In the genomic region with DNA sequence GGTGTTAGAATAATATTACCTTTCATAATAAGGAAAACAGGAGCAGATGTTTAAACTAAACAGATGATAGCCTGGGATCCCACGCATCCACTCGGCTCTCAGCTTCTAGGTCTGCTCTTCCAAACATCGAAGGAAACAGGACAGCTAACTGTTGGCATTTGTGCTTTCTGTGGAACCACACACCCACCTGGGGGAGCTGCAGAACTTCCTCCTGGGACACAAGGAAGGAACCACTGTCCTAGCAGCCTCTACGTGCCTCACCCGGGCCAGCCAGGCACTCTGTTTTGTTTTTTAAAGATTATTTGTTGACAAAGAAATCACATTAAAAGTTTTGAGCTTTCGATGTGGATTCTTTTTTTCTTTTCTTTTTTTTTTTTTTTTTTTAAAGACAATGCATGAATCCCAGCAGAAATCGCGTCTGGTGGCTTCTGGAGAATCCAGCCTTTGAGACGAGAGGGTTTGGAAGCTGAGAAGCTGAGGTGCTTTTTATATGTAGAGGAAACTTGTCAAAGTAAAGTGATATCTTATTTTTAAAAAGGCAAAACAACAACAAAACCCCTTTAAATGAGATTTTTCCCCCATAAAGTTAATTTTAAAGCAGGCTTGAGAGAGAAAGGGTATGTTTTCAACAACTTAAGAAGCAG, we compare ENCODE assay signal across 8 mouse cellular contexts. TPM values are rescaled to one million over a fixed set of nuclear protein-coding genes. Genes with fewer than 3 reads are reported as not detected.
DNase-seq lines count a peak whose midpoint lies in the region; ATAC-seq and TF ChIP-seq lines count a peak whose summit lies in the region.

No protein-coding gene starts in this region.

- TF ChIP-seq CTCF in gastrocnemius, adult 2 months (IDR thresholded peaks at IDR 0.05): peak; percentile 24; the same call in 1 of the 2 replicates
- TF ChIP-seq CTCF in lung, postnatal 0 days (IDR thresholded peaks at IDR 0.05): peak; percentile 48

- H3K4me3 ChIP-seq in gastrocnemius, adult 2 months: peak overlapping the region; percentile 75
- H3K4me3 ChIP-seq in embryonic facial prominence, embryonic 10.5 days: peak overlapping the region; percentile 72
- peak overlapping the region; percentile 54 for H3K4me3 ChIP-seq in intestine, embryonic 15.5 days (replicated peaks)
- H3K4me3 ChIP-seq in lung, postnatal 0 days (ENCODE audit: low read depth, low read length): peak overlapping the region; percentile 63

- no peaks in the 10 kb centered on the region for H3K27me3 ChIP-seq in embryonic facial prominence, embryonic 10.5 days (replicated peaks; ENCODE audit: low read depth, poor library complexity, severe bottlenecking)
- H3K27me3 ChIP-seq in intestine, embryonic 15.5 days (replicated peaks): no peaks in the 10 kb centered on the region
- no peaks in the 10 kb centered on the region for H3K27me3 ChIP-seq in lung, postnatal 0 days (replicated peaks; ENCODE audit: insufficient read depth, low read length)

- H3K4me1 ChIP-seq in embryonic facial prominence, embryonic 10.5 days: peaks cover 56% of the 10 kb centered on the region
- H3K4me1 ChIP-seq in intestine, embryonic 15.5 days (replicated peaks): peaks cover 45% of the 10 kb centered on the region
- peaks cover 42% of the 10 kb centered on the region for H3K4me1 ChIP-seq in lung, postnatal 0 days (ENCODE audit: insufficient read depth, low read depth, low read length)

- peaks cover 15% of the 10 kb centered on the region for H3K36me3 ChIP-seq in embryonic facial prominence, embryonic 10.5 days (replicated peaks)
- H3K36me3 ChIP-seq in intestine, embryonic 15.5 days: no peaks in the 10 kb centered on the region
- no peaks in the 10 kb centered on the region for H3K36me3 ChIP-seq in lung, postnatal 0 days (ENCODE audit: insufficient read depth, low read length)

- ATAC-seq in intestine, embryonic 15.5 days: no peak
- ATAC-seq in lung, postnatal 0 days: no peak

- no peak for TF ChIP-seq EP300 in lung, postnatal 0 days (IDR thresholded peaks at IDR 0.05)

- peak overlapping the region; percentile 95 for H3K27ac ChIP-seq in gastrocnemius, adult 2 months
- H3K27ac ChIP-seq in embryonic facial prominence, embryonic 10.5 days (replicated peaks): peak overlapping the region; percentile 94
- H3K27ac ChIP-seq in intestine, embryonic 15.5 days: peak overlapping the region; percentile 86
- peak overlapping the region; percentile 90 for H3K27ac ChIP-seq in lung, postnatal 0 days (ENCODE audit: low read length)

- H3K9me3 ChIP-seq in embryonic facial prominence, embryonic 10.5 days: no peaks in the 10 kb centered on the region
- H3K9me3 ChIP-seq in intestine, embryonic 15.5 days: no peaks in the 10 kb centered on the region
- H3K9me3 ChIP-seq in lung, postnatal 0 days (ENCODE audit: low read length): no peaks in the 10 kb centered on the region

- DNase-seq in gastrocnemius, adult 2 months: no peak
- DNase-seq in gastrocnemius, postnatal 14 days: no peak
- peak; percentile 37 for DNase-seq in embryonic facial prominence, embryonic 10.5 days (ENCODE audit: low spot score)
- DNase-seq in lung, postnatal 0 days (ENCODE audit: low spot score): no peak
- DNase-seq in cerebellum, adult 11-12 months: no peak
- no peak for DNase-seq in retina, postnatal 1 day
- no peak for DNase-seq in layer of hippocampus, postnatal 10 days (ENCODE audit: low spot score in 2 of 2)

- H3K4me2 ChIP-seq in intestine, embryonic 15.5 days (replicated peaks): peak overlapping the region; percentile 65
- H3K4me2 ChIP-seq in lung, postnatal 0 days (replicated peaks; ENCODE audit: low read depth, low read length): peak overlapping the region; percentile 66

- 33% methylated on average over 9 of the region's 9 CpGs for WGBS in embryonic facial prominence, embryonic 10.5 days
- WGBS in intestine, embryonic 15.5 days: 8% methylated on average over 9 of the region's 9 CpGs
- WGBS in lung, postnatal 0 days: 3% methylated on average over 9 of the region's 9 CpGs

- intact Hi-C loops in gastrocnemius, adult 2 months (cut with DNase I): loop anchor here (2.0 to 5.0 kb wide), 4 partner anchors 27 to 277 kb away; a partner anchor contains a TSS
- intact Hi-C loops in gastrocnemius, postnatal 14 days (cut with DNase I; ENCODE audit: low total_unique reads): loop anchor here (5.0 to 10.0 kb wide), 2 partner anchors 37 to 55 kb away; no protein-coding TSS in a partner anchor

- H3K9ac ChIP-seq in intestine, embryonic 15.5 days: peak overlapping the region; percentile 74
- H3K9ac ChIP-seq in lung, postnatal 0 days (replicated peaks; ENCODE audit: low read depth): peak overlapping the region; percentile 87

RNA-seq across cellular contexts. Expression of a gene that starts 50.0 kb away (rescaled TPM):
- total RNA-seq in gastrocnemius, adult 2 months (2021): 10 to 100 TPM; 16.7 to 25.6 TPM
- 10 to 100 TPM; 15.7 to 20.1 TPM for total RNA-seq in gastrocnemius, postnatal 14 days (2021)
- polyA plus RNA-seq in embryonic facial prominence, embryonic 10.5 days (2016; fragmentation: Nextera tagmentation; extraction: Ambion mirVana): 98.8 and 111 TPM in 2 replicates
- 74.8 and 76.0 TPM in 2 replicates for polyA plus RNA-seq in intestine, embryonic 15.5 days (2015; fragmentation: Nextera tagmentation; extraction: Ambion mirVana)
- 104 and 108 TPM in 2 replicates for polyA plus RNA-seq in lung, postnatal 0 days (2015; fragmentation: Nextera tagmentation; extraction: Ambion mirVana)
- total RNA-seq in layer of hippocampus, postnatal 10 days (2021): 10 to 100 TPM; 41.3 to 43.7 TPM
